Mouse (Mus musculus): ENCODE data around the gene Tmem132c.

Tmem132c gene

DNA sequence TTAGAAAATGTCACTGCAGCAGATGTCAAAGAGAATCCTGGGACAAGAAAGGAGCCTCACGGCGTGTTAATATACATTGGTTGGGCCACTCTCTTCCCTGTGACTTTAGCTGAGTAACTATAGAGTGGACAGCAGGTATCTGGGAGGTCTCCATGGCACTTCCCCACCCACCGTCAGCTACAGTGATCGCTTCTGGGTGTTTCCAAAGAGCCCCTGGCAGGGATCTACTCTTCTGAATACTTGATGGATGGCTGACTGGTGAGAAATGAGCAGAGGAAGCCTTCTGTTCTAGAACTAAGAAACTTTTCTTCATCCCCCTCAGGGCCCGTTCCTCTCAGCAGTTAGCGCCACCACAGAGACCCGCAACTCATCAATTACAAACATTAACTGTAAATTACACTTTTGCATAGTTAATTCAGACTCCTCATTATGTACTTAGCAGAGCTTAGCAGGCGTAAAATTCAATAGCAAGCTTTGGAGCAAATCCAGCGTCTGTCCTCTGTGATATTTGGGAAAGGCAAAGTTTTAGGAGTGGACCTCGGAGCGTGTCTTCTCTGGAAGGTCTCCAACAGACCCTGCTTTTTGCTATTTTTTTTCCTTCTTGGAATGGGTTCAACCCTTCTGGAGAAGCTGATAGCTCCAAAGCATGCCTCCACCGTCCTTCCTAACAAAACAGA lies 257.7 kb downstream of the Tmem132c start:
- DNase-seq: no peak

DNA sequence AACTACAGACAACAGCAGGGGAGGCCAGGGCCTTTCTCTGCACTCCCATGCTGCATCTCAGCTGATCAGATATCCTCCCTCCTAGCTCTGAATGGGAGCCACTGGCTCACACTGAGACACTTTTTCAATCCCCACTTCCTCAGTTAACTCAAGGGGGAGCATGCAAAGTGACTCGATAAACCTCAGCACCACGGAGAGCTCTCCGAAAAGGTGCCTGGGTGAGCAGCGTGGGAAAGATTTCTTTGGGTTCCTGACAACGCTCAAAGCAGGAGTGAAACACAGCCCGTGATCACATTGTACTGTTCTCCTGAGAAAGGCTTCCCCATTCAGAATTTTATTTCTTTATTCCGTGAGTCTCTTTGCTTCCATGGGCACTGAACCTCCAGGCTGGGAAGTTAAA lies 261.2 kb downstream of the Tmem132c start:
- no peak for DNase-seq

DNA sequence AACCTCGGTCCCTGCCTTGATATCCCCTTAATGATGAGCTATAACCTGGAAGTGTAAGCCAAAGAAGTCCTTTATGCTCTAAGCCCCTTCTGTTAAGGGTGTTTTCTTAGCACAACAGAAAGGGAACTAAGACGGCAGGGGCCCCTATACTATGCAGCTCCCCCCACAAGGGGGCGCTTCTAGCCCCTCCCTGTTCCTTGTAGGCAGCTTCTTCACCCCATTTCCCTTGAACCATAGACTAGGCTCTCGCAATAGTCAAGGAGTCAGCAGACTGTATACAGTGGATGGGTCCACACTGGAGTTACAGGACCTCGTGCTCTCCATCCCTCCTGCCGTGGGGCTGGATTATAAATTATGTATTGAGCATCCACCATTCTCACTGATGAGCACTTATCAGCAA lies 264.1 kb downstream of the Tmem132c start:
- DNase-seq: no peak

DNA sequence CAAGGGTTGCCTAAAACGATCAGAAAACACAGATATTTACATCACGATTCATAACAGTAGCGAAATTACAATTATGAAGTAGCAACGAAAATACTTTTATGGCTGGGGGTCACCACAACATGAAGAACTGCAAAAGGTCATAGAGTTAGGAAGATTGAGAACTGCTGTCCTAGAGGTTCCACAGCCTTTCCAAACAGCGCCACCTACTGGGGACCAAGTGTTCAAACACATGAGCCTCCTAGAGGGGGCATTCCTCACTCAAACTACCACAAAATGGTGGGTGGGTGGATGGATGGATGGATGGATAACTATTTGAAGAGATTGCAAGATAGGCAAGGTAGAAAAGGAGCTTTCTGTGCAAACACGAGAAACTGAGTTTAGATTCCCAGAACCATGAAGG lies 270.0 kb downstream of the Tmem132c start:
- DNase-seq: no peak

DNA sequence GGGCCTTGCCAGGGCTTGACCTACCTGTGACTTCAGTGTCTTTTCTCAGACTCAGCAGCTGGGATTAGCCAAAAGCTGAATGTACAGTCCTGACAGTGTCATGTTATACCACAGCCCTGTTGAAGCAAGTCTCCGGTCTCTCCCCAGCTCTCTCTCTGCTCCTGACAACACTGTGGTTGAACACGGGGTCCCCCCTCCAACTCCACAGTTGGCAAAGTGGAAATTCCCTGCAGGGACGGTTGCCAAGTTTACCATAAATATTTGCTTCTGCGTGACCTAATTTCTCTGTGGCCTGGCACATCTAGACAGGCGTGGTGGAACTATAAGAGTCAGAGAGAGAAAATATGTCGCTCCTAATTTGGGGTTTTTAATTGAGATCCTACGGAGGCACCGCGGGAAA lies 274.4 kb downstream of the Tmem132c start:
- DNase-seq: no peak

DNA sequence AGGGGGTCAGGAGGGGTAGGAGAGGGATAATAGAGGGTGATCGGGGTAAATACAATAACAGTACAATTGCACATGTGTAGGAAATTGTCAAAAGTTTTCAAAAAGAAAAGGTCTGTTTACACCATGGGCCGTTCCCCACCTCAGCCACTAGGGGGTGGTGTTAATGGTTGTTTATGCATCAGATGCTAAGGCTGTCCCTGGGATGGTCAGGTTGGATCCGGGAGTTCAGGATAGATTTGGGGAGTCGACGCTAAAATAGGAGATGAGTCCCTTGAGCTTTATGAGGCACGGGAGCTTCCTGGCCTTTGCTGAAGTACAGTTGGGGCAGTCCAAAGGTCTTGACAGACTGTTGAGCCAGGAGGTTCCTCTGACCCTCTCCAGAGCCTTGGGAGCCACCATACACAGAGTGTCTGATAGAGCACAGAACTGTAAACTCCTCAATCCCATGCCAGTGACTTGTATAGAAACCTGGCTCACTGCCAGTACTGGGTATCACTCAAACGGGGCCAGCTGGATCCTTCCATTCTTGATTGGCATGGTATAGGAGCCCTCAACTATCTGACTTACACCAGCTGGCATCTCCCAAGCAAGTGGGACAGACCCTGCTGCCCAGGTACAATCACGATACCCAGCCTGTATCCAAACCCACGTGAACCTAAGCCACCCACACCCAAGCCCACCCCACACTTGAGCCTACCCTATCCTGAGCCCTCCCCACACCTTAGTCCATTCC lies 281.3 kb downstream of the Tmem132c start:
- DNase-seq: no peak

DNA sequence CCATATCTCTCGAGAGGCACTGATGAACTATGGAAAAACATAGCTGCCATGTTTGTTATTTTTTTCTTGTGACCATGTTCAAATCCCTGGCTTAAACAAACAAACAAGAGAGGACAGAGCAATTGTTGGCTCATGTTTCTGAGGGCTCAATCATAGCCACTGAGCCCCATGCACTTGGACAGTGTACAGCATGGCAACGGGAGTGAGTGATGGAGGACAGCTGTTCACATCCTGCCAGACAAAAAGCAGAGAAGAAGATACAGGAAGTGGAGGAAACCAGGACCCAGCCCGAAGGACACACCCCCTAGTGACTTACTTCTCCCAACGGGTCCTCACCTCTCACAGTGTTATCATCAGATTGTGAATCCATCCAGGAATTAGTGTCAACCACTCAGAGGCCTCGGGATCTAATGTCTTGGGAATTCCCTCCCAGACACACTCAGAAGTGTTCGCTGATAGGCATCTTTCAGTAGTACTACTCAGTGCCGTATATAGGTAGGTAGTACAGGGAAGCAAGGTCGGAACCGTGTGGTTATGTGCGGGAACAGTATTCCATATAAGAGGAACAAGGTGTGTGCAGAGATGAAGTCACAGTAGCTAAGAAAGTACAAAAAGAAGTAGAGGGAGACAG lies 285.9 kb downstream of the Tmem132c start:
- DNase-seq: no peak

DNA sequence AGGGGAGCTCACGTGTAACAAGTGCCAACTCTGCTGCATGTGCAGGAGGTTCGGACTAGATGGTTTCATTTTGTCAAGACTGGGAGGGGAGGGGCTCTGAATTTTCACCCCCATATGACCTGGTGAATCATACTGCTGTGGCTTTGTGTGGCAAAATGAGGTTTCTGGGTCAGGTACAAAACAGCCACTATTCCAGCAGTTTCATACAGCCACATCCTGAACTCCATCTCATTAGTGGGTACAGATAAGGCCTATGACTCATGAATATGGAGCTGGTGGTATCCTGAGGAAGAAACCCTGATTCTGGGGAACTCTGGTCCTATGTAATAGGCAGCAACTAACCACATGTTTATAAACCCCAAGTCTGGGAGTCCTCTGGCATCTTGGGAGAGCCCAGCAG lies 295.9 kb downstream of the Tmem132c start:
- no peak for DNase-seq

DNA sequence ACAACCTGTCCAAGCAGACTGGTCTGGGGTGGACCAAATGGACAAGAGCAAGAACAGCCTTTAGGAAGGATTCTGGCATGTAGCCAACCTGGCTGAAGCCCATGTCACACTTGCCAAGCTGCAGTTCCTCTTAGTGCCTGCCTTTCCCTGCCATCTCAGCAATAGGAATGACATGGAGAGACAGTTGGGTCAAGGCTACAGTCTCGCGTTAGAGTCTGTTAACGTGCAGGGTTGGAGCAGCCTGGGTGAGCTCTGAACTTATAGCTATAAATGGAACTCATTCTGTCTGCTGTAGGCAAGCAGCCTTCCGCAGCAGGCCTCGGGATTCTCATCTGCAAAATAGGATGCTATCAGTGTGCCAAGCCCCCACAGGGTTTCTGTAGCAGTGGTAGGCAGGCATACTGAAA lies 305.0 kb downstream of the Tmem132c start:
- no peak for DNase-seq

DNA sequence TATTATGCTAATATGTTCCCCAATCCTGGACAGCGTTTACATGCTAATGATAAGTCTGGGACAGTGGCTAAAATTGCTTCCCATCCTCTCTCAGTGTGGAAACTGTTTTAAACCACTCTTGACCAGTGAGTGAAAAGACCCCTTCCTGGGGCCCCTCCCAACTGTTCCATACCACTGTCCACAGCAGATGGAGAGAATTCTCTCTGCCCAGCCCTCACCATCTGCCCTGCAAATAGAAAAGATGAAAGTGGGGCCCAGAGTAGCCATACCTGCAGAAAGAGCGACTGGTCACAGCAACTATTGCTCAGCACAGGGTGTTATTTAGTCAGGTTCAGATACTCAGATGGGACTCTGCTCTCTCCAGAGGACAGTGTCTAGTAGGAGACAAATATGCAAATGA lies 306.5 kb downstream of the Tmem132c start:
- no peak for DNase-seq

DNA sequence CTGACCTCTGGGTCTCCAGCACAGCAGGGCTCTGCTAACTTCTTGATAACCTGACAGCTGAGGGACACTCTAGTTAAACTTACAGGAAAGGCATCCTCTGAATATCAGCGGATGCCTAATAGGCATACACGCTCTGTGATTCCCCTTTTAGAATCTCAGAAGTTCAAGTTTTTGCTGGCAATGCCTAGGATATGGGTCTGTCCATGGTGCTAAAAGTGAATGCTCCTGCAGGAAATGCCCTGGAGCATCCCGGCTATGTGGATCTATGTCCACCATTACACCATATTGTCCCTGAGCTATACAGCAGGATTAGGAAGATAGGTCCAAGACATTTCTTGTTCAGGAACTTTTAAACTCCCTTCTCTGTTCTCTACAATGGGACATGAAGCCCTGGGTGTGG lies 319.5 kb downstream of the Tmem132c start:
- DNase-seq: no peak

DNA sequence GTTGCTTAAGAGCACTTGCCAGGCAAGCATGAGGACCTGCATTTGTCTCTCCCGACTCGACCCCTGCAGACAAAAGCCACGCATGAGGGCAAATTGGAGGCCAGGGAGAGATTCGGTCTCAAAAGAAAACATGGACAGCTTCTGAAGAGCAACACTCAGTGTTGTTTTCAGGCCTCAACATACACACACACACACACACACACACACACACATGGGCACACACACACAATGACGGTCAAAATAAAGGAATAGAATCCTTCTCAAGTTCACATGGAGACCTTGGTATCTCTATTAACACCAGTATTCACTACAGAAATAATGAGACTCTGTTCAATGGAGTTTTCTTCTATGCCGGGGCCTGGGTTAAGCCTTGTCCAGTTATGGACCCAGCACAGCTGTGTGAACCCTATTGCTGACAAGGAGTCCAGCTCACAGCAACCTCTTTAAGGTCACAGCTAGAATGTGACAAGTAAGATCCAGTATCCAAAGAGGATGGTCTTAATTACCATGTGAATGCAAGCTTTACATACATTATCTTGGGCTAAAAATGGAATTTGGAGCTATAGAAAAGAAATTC lies 325.6 kb downstream of the Tmem132c start:
- DNase-seq: no peak

DNA sequence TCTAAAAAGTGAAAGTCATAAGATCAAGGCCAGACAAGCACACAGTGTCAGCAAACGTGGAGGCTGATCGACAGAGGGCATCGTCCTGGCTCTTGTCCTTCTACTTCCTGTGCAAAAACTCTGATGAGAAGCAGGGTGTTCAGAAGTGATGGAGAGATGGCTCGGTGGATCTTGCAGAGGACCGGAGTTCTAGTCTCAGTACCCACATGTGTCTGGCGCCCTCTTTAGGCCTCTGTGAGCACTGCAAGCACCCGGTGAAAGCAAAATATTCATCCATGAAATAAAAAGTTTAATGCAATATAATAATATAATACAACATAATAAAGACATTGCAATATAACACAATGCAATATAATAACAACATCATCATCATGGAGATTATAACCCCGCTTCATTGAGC lies 335.8 kb downstream of the Tmem132c start:
- peak; percentile 16 for DNase-seq

DNA sequence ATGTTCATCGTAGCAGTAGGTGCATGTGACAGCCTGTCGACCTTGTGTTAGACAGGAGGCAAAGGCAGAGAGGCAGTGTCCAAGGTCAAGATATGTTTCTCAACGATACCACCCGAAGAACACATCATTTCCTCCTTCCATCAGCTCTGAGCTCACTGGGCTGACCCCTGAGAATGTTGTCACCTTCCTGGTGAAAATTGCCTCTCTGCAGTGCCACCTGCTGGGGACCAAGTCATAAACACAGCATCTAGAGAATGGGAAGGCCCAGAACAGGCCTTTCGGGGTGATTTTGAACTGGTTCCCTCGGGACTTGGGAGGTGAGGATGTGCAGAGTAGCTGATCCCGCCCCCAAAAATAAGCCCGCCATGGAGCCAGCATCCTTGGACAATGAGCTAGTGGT lies 342.1 kb downstream of the Tmem132c start:
- DNase-seq: peak; percentile 23

DNA sequence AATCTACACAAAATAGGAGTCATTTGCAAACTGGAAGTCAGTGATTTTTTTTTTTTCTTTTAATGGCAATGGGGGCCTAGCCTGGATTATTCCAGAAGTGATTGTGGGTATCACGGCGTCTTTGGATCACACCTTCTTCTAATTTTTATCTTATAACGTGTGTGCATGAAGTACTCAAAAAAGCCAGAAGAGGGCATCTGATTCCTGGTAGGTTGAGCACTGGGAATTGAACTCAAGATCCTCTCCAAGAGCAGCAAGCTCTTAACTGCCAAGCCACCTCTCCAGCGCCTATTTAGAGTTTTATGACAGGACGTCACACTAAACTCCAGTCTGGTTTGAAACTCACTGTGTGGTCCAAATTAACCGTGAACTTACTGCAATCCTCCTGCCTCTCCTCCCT lies 346.2 kb downstream of the Tmem132c start:
- no peak for DNase-seq

DNA sequence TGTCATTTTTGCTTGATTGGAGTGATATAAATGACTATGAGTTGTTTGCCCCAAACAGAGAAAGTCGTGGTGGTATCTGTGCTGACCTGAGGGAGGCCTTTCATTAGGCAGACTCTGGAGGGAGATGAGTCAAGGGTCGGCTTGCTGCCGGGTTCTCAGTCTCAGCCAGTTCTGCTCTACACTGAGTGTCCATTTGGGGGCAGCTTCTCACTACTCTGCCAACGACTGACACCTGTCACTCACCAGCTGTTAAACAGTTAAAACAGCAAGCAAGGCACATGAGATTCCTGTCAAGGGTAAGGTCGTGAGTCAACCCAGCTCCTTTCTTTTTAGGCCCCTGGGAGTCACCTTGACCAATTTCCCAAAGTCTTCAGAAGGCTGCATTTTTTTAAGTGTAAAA lies 350.8 kb downstream of the Tmem132c start:
- no peak for DNase-seq

DNA sequence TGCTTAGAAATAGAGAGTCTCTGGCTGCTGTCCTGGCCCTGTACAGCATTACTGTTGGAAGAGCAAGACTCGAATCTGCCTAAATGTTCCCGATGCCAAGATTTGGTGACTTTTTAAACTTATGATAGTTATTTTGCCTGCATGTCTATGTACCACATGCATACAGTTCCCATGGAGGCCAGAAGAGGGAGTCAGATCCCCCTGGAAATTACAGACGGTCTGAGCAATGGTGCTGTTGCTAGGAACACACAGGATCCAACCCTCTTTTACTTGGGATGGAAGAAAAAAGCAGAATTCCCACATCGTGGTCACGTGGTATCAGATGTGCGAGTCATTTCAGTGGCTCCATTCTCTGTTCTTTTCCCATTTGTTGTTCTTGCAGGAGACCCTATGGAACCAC lies 351.2 kb downstream of the Tmem132c start:
- peak; percentile 43 for DNase-seq

DNA sequence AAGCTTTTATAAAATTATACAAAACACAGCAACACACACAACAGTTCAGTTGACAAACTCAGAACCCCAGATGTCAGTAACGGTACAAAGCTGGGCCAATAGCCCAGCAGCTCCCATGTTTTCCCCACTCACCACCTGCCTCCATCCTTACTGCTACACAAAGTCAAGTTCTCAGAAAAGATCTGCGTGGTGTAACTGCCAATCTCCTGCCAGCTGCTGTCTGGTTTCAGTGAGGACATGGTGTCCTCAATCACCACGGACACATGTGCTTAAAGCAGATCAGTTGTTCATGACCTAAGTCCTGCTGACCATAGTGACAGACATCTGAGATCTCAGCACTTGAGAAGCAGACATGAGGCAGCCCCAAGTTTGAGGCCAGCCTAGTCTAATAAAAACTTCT lies 354.1 kb downstream of the Tmem132c start:
- DNase-seq: no peak

DNA sequence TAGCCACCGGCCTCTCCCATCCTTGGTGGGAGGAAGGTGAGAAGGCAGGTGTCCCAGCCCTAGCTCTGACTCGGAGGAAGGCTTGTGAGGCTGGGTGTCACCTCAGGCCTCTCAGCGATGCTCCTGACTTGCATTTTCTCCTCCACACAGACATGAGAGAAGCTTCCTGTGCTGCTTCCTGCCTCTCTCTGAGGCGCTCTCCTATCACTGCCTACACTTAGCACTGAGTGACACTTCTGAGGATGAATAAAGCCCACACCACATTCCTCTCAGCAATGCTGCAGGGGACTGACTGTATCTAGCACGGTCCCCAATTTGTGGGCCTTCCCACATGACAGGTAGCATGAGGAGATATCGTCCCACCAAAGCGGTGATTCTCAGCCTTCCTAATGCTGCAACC lies 355.3 kb downstream of the Tmem132c start:
- DNase-seq: no peak

DNA sequence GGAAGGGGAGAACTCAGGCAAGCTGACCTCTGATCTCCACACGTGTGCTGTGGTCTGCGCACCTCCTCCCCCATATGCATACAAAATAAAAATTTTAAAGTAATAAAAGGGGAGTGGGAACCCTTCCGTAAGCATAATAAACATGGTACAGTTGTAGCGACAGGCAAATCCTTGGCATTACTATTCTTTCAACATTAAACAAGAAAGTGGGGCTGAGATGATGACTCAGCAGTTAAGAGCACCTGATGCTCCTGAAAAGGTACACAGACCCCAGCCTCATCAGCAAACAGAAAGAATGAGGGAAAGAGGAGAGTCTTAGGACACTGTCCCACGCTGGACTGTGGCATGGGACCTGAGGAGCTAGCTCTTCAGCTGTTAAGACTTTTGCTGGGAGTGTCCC lies 361.4 kb downstream of the Tmem132c start:
- no peak for DNase-seq

DNA sequence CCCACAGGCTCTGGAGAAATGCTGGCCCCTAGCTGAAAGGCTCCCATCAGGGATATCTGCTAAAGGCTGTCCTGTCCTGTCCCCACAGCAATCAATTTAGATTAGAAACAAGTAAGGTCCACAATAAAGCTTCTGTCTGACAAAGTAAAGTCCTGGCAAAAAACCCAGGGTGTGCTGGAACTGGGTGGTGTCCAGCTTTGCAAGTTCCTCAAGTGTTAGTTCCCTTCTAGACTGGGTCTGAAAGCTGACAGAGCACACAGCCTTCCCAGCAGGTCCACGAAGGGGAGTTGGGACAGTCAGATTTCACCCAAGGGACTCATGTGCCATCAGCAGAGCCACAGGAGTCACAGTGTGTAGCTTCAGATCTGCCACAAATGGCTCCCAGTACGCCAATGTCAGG lies 365.9 kb downstream of the Tmem132c start:
- DNase-seq: no peak

DNA sequence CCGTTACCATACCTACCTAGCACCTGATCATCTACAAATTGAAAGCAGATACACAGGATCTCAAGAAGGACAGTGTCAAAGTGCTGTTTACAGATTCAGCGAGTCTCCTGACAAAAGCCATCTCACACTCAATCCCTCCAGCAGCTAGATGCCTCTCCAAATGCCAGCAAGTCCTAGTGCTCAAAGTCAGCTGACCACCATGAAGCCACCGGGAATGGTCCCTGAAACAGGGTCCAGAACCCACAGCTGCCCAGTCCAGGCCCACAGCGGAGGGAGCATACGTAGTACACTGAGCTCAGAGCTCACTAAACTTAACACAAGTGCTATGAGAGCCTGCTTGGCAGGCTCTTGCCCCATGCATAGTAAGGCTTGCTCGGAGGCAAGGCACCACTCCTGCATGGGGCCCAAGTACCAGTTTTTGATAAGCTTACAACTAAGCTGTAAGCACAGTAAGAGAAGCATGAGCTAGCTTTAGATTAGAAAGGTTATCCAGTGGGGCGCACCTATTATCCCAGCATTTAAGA lies 367.6 kb downstream of the Tmem132c start:
- no peak for DNase-seq

DNA sequence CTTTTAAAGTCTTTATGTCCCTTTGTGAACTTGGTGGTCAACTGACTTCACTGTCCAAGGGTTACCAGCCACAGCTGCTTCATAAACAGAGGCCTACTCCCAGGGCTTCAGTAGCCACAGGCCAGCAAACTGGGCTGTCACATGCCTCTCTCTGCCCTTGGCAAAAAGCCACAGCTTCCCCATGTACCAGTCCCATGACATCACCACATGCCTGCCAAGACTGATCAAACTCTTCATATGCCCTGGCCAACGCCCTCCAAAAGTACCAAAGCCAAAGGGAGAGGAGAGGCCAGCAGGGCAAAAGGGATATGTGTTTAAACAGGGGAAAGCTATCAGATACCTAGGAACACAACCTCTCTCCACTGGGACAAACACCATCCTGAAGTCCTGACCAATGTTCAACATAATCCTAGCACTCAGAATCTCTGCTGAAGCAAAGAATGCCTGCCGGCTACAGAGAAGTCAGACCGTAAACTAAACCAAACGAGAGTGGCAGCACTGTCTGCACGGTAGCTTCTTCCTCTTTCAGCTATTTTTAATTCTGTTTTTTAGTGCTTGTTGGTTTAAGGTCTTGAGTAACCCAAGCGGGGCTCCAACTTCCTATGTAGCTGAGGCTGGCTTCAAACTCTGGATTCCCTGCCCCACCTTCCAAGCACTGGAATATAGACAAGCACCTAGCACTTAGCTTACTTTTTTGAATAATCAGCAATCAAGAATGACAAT lies 369.3 kb downstream of the Tmem132c start:
- no peak for DNase-seq
